Mouse (Mus musculus): Measurements from ENCODE around the gene Wdr35. TPM values are rescaled to one million over a fixed set of nuclear protein-coding genes. Genes with fewer than 3 reads are reported as not detected.

Wdr35 gene
- polyA plus RNA-seq, 2 experiments: 17.8 to 18.8 TPM

- ATAC-seq (ENCODE audit: low FRiP score, low read depth): no peak
- Histone ChIP-seq H3K9me3 (ENCODE audit: control insufficient read depth, low read length) (no peaks in the 10 kb centered on the region), H3K9ac (ENCODE audit: low read depth, low read length, severe bottlenecking) (no peak overlapping the region), H3K4me3 (replicated peaks; ENCODE audit: low read length) (no peak overlapping the region), H3K4me1 (ENCODE audit: control insufficient read depth, insufficient read depth, low read length) (peaks cover 14% of the 10 kb centered on the region), H3K36me3 (ENCODE audit: control insufficient read depth, insufficient read depth, low read length) (no peaks in the 10 kb centered on the region), H3K27ac (replicated peaks; ENCODE audit: low read depth, low read length) (no peak overlapping the region), H3K4me2 (replicated peaks; ENCODE audit: low read depth, low read length, severe bottlenecking) (no peak overlapping the region), H3K27me3 (ENCODE audit: control insufficient read depth, insufficient read depth, low read length) (no peaks in the 10 kb centered on the region)
- TF ChIP-seq POLR2A (IDR thresholded peaks at IDR 0.05; ENCODE audit: borderline replicate concordance, extremely low read depth, insufficient read depth, insufficient read length): no peak
- no peak for DNase-seq (ENCODE audit: low spot score)
- WGBS: 16% methylated on average over 6 of the region's 6 CpGs
Measured at GRCm38 (mm10) chr12:9050824-9051223, 77.1 kb downstream of the Wdr35 start.

DNA sequence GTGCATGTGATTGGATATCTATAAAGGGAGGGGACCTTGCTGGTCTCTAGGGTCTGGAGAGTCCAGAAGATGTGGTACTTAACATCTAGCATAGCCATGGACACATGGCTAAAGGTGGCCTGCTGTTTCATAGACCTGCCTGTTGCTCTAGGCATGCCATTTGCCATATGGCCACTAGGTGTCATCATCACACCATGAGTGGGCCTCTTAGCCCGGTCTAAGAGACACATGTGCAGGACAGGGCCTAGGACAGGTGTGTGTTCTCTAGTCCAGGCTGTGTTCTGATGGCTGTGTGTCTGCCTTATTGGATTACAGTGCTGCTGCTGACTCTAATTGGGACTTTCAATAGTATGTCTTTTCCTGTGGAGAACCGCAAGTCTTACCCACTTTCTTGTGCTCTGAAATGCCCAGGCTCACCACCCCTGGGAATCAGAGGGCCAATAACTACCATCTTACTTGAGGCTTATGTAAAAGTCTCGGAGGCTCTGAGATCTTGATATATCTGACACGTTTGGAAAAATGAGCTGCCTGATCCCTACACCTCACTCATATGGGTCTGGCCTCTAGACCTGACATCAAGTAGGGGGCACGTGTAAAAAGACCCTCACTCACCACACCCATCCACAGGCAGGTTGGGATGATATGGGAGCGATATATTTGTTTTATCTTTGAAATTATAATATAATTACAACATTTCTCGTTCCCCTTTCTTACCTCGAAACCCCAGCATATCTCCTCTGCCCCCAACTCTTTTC is 78.6 kb downstream of the Wdr35 start:
- Histone ChIP-seq H3K36me3 (ENCODE audit: control insufficient read depth, insufficient read depth, low read length) (no peaks in the 10 kb centered on the region), H3K27ac (replicated peaks; ENCODE audit: low read depth, low read length) (no peak overlapping the region), H3K4me2 (replicated peaks; ENCODE audit: low read depth, low read length, severe bottlenecking) (no peak overlapping the region), H3K9ac (ENCODE audit: low read depth, low read length, severe bottlenecking) (no peak overlapping the region), H3K4me1 (ENCODE audit: control insufficient read depth, insufficient read depth, low read length) (peaks cover 6% of the 10 kb centered on the region), H3K27me3 (ENCODE audit: control insufficient read depth, insufficient read depth, low read length) (no peaks in the 10 kb centered on the region), H3K4me3 (replicated peaks; ENCODE audit: low read length) (no peak overlapping the region), H3K9me3 (ENCODE audit: control insufficient read depth, low read length) (no peaks in the 10 kb centered on the region)
- ATAC-seq (ENCODE audit: low FRiP score, low read depth) (peak; percentile 80), DNase-seq (ENCODE audit: low spot score) (peak; percentile 80)
- 61% methylated on average over 8 of the region's 8 CpGs for WGBS
- TF ChIP-seq POLR2A (IDR thresholded peaks at IDR 0.05; ENCODE audit: borderline replicate concordance, extremely low read depth, insufficient read depth, insufficient read length): no peak

DNA sequence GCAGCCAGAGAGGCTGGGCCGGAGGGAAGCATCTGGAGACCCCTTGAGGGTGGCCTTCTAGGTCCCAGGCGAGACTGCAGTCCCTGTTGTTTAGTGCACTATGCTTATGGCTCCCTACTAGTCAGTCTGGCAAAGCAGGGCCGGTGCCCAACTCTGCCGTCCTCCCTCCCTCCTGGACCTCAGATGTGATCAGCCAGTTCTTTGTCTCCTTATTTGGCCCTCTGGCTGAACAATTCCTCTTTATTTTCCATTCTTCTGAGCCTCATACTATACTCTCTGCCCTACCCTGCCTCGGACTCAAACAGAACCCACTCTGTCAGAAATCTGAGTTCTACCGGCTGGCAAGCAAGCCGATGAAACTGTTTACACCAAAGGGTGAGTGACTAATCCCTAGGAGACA is 79.7 kb downstream of the Wdr35 start:
- Histone ChIP-seq H3K4me3 (replicated peaks; ENCODE audit: low read length) (no peak overlapping the region), H3K9me3 (ENCODE audit: control insufficient read depth, low read length) (no peaks in the 10 kb centered on the region), H3K36me3 (ENCODE audit: control insufficient read depth, insufficient read depth, low read length) (no peaks in the 10 kb centered on the region), H3K9ac (ENCODE audit: low read depth, low read length, severe bottlenecking) (no peak overlapping the region), H3K27ac (replicated peaks; ENCODE audit: low read depth, low read length) (no peak overlapping the region), H3K4me1 (ENCODE audit: control insufficient read depth, insufficient read depth, low read length) (peaks cover 6% of the 10 kb centered on the region; the same call in 1 of the 2 replicates), H3K27me3 (ENCODE audit: control insufficient read depth, insufficient read depth, low read length) (no peaks in the 10 kb centered on the region), H3K4me2 (replicated peaks; ENCODE audit: low read depth, low read length, severe bottlenecking) (no peak overlapping the region)
- DNase-seq (ENCODE audit: low spot score) (no peak), ATAC-seq (ENCODE audit: low FRiP score, low read depth) (no peak)
- TF ChIP-seq POLR2A (IDR thresholded peaks at IDR 0.05; ENCODE audit: borderline replicate concordance, extremely low read depth, insufficient read depth, insufficient read length): no peak
- WGBS: 58% methylated on average over 7 of the region's 7 CpGs

- Histone ChIP-seq H3K27me3 (ENCODE audit: control insufficient read depth, insufficient read depth, low read length) (no peaks in the 10 kb centered on the region), H3K27ac (replicated peaks; ENCODE audit: low read depth, low read length) (no peak overlapping the region), H3K4me3 (replicated peaks; ENCODE audit: low read length) (no peak overlapping the region), H3K4me1 (ENCODE audit: control insufficient read depth, insufficient read depth, low read length) (peaks cover 6% of the 10 kb centered on the region; the same call in 1 of the 2 replicates), H3K36me3 (ENCODE audit: control insufficient read depth, insufficient read depth, low read length) (no peaks in the 10 kb centered on the region), H3K4me2 (replicated peaks; ENCODE audit: low read depth, low read length, severe bottlenecking) (no peak overlapping the region), H3K9ac (ENCODE audit: low read depth, low read length, severe bottlenecking) (no peak overlapping the region), H3K9me3 (ENCODE audit: control insufficient read depth, low read length) (no peaks in the 10 kb centered on the region)
- ATAC-seq (ENCODE audit: low FRiP score, low read depth): no peak
- no peak for DNase-seq (ENCODE audit: low spot score)
- 43% methylated on average over 2 of the region's 2 CpGs for WGBS
- no peak for TF ChIP-seq POLR2A (IDR thresholded peaks at IDR 0.05; ENCODE audit: borderline replicate concordance, extremely low read depth, insufficient read depth, insufficient read length)
Measured at GRCm38 (mm10) chr12:9054012-9054411, 80.3 kb downstream of the Wdr35 start.

DNA sequence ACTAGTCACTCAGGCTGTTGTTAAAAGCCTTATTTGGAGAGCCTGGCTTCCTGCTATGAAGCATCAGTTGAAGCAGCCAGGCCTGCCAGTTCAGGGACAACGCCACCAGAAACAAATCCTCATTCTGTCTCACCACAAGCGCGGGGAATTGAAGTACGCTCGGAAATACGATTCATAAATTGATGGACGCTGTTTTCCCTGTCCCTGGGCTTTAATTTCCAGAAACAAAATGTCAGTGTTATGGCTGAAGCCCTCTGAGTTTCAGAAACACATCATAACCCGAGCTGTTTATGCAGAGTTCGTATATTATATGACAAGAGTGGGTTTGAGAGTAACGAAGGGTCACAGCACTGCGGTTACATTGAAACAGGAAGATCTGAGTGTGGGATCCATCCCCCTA is 81.6 kb downstream of the Wdr35 start:
- Histone ChIP-seq H3K4me3 (replicated peaks; ENCODE audit: low read length) (no peak overlapping the region), H3K9ac (ENCODE audit: low read depth, low read length, severe bottlenecking) (no peak overlapping the region), H3K27me3 (ENCODE audit: control insufficient read depth, insufficient read depth, low read length) (no peaks in the 10 kb centered on the region), H3K4me2 (replicated peaks; ENCODE audit: low read depth, low read length, severe bottlenecking) (no peak overlapping the region), H3K4me1 (ENCODE audit: control insufficient read depth, insufficient read depth, low read length) (peaks cover 11% of the 10 kb centered on the region), H3K36me3 (ENCODE audit: control insufficient read depth, insufficient read depth, low read length) (no peaks in the 10 kb centered on the region), H3K27ac (replicated peaks; ENCODE audit: low read depth, low read length) (no peak overlapping the region), H3K9me3 (ENCODE audit: control insufficient read depth, low read length) (no peaks in the 10 kb centered on the region)
- WGBS: 69% methylated on average over 11 of the region's 11 CpGs
- DNase-seq (ENCODE audit: low spot score) (no peak), ATAC-seq (ENCODE audit: low FRiP score, low read depth) (no peak)
- TF ChIP-seq POLR2A (IDR thresholded peaks at IDR 0.05; ENCODE audit: borderline replicate concordance, extremely low read depth, insufficient read depth, insufficient read length): no peak

All from limb, embryonic 14.5 days (tissue).